Comparison of ENCODE assay signal across 7 mouse cellular contexts in genomic region chr13:95221882-95222568, GRCm38 (mm10). TPM values are rescaled to one million over a fixed set of nuclear protein-coding genes. Genes with fewer than 3 reads are reported as not detected.
DNase-seq lines count a peak whose midpoint lies in the region; ATAC-seq and TF ChIP-seq lines count a peak whose summit lies in the region.

No protein-coding gene starts in this region.

- TF ChIP-seq CTCF in stomach, postnatal 0 days (IDR thresholded peaks at IDR 0.05; ENCODE audit: low read depth): no peak

- DNase-seq in left cerebral cortex, adult 18-20 months (ENCODE audit: low spot score in 2 of 2): peak; percentile 16 to 44
- no peak for DNase-seq in left cerebral cortex, postnatal 4 days
- DNase-seq in intestine, embryonic 14.5 days (ENCODE audit: low spot score): peak; percentile 57
- DNase-seq in midbrain, embryonic 10.5 days (ENCODE audit: low spot score): peak; percentile 28
- DNase-seq in stomach, postnatal 0 days (ENCODE audit: low spot score): no peak
- DNase-seq in urinary bladder, postnatal 25 days (ENCODE audit: low spot score): no peak

- H3K9ac ChIP-seq in embryonic facial prominence, embryonic 12.5 days: peak overlapping the region; percentile 65
- H3K9ac ChIP-seq in intestine, embryonic 14.5 days (ENCODE audit: low read length): peak overlapping the region; percentile 50
- H3K9ac ChIP-seq in stomach, postnatal 0 days (ENCODE audit: low read length): peak overlapping the region; percentile 64

- WGBS in embryonic facial prominence, embryonic 12.5 days: 1% methylated on average over 24 of the region's 24 CpGs
- 5% methylated on average over 24 of the region's 24 CpGs for WGBS in intestine, embryonic 14.5 days
- WGBS in midbrain, embryonic 10.5 days: 2% methylated on average over 24 of the region's 24 CpGs
- 7% methylated on average over 24 of the region's 24 CpGs for WGBS in stomach, postnatal 0 days

- intact Hi-C loops in left cerebral cortex, postnatal 4 days (cut with DNase I): no loop called here

- H3K9me3 ChIP-seq in embryonic facial prominence, embryonic 12.5 days: no peaks in the 10 kb centered on the region
- H3K9me3 ChIP-seq in intestine, embryonic 14.5 days (ENCODE audit: control insufficient read depth, low read length): no peaks in the 10 kb centered on the region
- no peaks in the 10 kb centered on the region for H3K9me3 ChIP-seq in midbrain, embryonic 10.5 days (replicated peaks)
- H3K9me3 ChIP-seq in stomach, postnatal 0 days (ENCODE audit: control insufficient read depth, low read length): no peaks in the 10 kb centered on the region

- TF ChIP-seq EP300 in stomach, postnatal 0 days (optimal IDR thresholded peaks at IDR 0.05): no peak

- H3K4me1 ChIP-seq in embryonic facial prominence, embryonic 12.5 days: 0 out of 2 replicates have a peak, but pooled peaks cover 4% of the 10 kb centered on the region
- no peaks in the 10 kb centered on the region for H3K4me1 ChIP-seq in intestine, embryonic 14.5 days (replicated peaks; ENCODE audit: control insufficient read depth, insufficient read depth, low read length)
- peaks cover 16% of the 10 kb centered on the region for H3K4me1 ChIP-seq in midbrain, embryonic 10.5 days
- H3K4me1 ChIP-seq in stomach, postnatal 0 days (replicated peaks; ENCODE audit: control insufficient read depth, insufficient read depth): 0 out of 2 replicates have a peak, but pooled peaks cover 2% of the 10 kb centered on the region

- H3K36me3 ChIP-seq in embryonic facial prominence, embryonic 12.5 days: no peaks in the 10 kb centered on the region
- no peaks in the 10 kb centered on the region for H3K36me3 ChIP-seq in intestine, embryonic 14.5 days (ENCODE audit: control insufficient read depth, insufficient read depth, low read length)
- no peaks in the 10 kb centered on the region for H3K36me3 ChIP-seq in midbrain, embryonic 10.5 days
- H3K36me3 ChIP-seq in stomach, postnatal 0 days (ENCODE audit: control insufficient read depth, insufficient read depth, low read length): no peaks in the 10 kb centered on the region

- H3K27me3 ChIP-seq in embryonic facial prominence, embryonic 12.5 days: peaks cover 36% of the 10 kb centered on the region
- H3K27me3 ChIP-seq in intestine, embryonic 14.5 days (replicated peaks; ENCODE audit: control insufficient read depth, insufficient read depth, low read length): peaks cover 22% of the 10 kb centered on the region
- H3K27me3 ChIP-seq in midbrain, embryonic 10.5 days (ENCODE audit: low read depth, poor library complexity, severe bottlenecking): peaks cover 56% of the 10 kb centered on the region
- H3K27me3 ChIP-seq in stomach, postnatal 0 days (ENCODE audit: control insufficient read depth, insufficient read depth, low read length): peaks cover 2% of the 10 kb centered on the region; the same call in 1 of the 2 replicates

- ATAC-seq in embryonic facial prominence, embryonic 12.5 days (ENCODE audit: insufficient number of reproducible peaks, insufficient read depth, low FRiP score, low TSS enrichment): no peak
- ATAC-seq in intestine, embryonic 14.5 days (replicated peaks; ENCODE audit: low FRiP score, low TSS enrichment, low read depth): no peak
- ATAC-seq in stomach, postnatal 0 days (ENCODE audit: low FRiP score, low TSS enrichment): no peak

- peak overlapping the region; percentile 73 for H3K4me3 ChIP-seq in embryonic facial prominence, embryonic 12.5 days
- peak overlapping the region; percentile 68 for H3K4me3 ChIP-seq in intestine, embryonic 14.5 days (ENCODE audit: low read depth, low read length)
- peak overlapping the region; percentile 90 for H3K4me3 ChIP-seq in midbrain, embryonic 10.5 days
- H3K4me3 ChIP-seq in stomach, postnatal 0 days (ENCODE audit: low read depth, low read length): peak overlapping the region; percentile 66

- peak overlapping the region; percentile 100 for H3K4me2 ChIP-seq in embryonic facial prominence, embryonic 12.5 days (replicated peaks)
- peak overlapping the region; percentile 98 for H3K4me2 ChIP-seq in intestine, embryonic 14.5 days (ENCODE audit: low read length)
- H3K4me2 ChIP-seq in stomach, postnatal 0 days (replicated peaks; ENCODE audit: low read depth): peak overlapping the region; percentile 98

- H3K27ac ChIP-seq in embryonic facial prominence, embryonic 12.5 days: no peak overlapping the region
- no peak overlapping the region for H3K27ac ChIP-seq in intestine, embryonic 14.5 days (ENCODE audit: low read depth)
- peak overlapping the region; percentile 83 for H3K27ac ChIP-seq in midbrain, embryonic 10.5 days (replicated peaks)
- H3K27ac ChIP-seq in stomach, postnatal 0 days (replicated peaks): no peak overlapping the region

RNA-seq across cellular contexts. Expression of gene Pde8b, which starts 28.1 kb away (rescaled TPM):
- 100 to 1,000 TPM; 137 to 147 TPM for total RNA-seq in left cerebral cortex, adult 18-20 months (2021)
- total RNA-seq in left cerebral cortex, postnatal 4 days (2021): 10 to 100 TPM; 25.2 to 32.8 TPM
- polyA plus RNA-seq in embryonic facial prominence, embryonic 12.5 days (2016; fragmentation: Nextera tagmentation; extraction: Ambion mirVana): 2.2 and 2.5 TPM in 2 replicates
- 6.4 and 6.9 TPM in 2 replicates for polyA plus RNA-seq in intestine, embryonic 14.5 days (2014; fragmentation: Nextera tagmentation; extraction: Ambion mirVana)
- polyA plus RNA-seq in midbrain, embryonic 10.5 days (2016; fragmentation: Nextera tagmentation; extraction: Ambion mirVana): 1.3 and 1.5 TPM in 2 replicates
- polyA plus RNA-seq in stomach, postnatal 0 days (2015; fragmentation: Nextera tagmentation; extraction: Ambion mirVana): 2.5 and 3.8 TPM in 2 replicates

Comparison
In these comparisons a context has a peak if more than half of its experiments do, and no peak if none do; other contexts are left out.
1. DNase-seq: peak in left cerebral cortex, adult 18-20 months (2 of 2), intestine, embryonic 14.5 days (single experiment) and midbrain, embryonic 10.5 days (single experiment); none in left cerebral cortex, postnatal 4 days (single experiment), stomach, postnatal 0 days (single experiment) and urinary bladder, postnatal 25 days (single experiment).
2. Peak in every context shown above with its lines, with median percentiles within 50 percentile points of each other: H3K4me2 ChIP-seq, H3K4me3 ChIP-seq and H3K9ac ChIP-seq.